Mouse (Mus musculus) cerebellum, adult 11-12 months (tissue): Measurements from ENCODE around the gene Defb9.
"Not testable (repeated sequence)": the region's sequence is repeated elsewhere in the genome, so short reads cannot be mapped to it uniquely, and the experiment has no call there.

Source experiments
- DNase-seq: peaks from one replicate; pipeline ENCODE4 v3.0.0; 2022

The Defb9 gene

DNA sequence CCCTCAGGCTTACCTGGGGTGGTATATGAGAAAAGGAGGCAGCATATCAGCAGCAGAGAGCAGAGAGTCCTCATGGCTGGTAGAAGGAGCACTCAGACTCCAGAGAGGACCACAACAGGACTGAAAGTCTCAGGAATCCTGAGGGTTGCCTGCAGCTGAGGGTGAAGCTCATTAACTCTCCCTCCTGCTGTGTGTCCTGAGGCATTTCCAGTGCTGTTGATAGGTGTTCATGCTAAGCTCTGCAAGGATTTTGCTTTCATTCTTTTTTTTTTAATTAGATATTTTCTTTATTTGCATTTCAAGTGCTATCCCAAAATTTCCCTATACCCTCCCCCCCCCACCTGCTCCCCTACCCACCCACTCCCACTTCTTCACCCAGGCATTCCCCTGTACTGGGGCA lies at the start of gene Defb9:
Gene Defb9, minus strand, starts transcription at position 101 of the 400 bp plus-strand sequence.
- DNase-seq = not testable (repeated sequence)

DNA sequence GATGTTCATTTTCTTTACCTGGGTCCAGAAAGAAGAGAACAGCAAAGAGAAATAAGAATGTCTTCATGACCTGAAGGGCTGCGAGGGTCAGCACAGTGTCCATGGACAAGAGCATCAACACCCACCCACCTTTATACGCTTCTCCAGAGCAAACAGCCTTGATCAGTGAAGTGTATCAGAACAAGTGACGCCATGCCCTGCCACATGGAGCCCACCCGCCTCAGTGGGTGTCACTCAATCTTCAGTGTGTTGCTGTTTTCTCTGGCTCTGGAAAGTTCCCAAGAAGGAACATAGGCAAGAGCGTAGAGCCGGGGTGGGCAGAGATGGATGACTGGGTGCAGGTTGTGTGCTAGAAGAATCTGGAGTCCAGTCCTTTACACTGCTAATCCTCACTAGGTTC lies 47.4 kb upstream of the Defb9 start, which contains the start of gene Defb15:
Gene Defb15, minus strand, starts transcription at position 101 of the 400 bp plus-strand sequence.
- DNase-seq = no peak

DNA sequence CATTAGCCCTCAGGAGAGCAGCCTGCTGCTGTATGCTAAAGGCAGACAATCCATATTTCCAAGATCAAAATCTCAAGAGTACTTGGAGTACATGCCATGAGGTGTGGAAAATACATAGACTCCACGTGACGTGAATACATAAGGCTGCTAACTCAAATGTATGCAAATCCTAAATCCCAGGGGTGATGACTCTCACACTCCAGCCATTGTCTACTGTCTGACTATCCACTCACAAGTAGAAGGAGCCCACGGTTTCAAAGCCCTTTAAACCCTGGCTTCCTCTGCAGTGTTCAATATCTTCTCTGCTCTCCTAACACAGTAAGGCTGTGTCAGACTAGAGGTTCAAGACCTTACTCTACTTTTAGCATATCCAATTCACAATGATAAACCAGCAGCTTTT lies 45.5 kb upstream of the Defb9 start:
- not testable (repeated sequence) for DNase-seq

DNA sequence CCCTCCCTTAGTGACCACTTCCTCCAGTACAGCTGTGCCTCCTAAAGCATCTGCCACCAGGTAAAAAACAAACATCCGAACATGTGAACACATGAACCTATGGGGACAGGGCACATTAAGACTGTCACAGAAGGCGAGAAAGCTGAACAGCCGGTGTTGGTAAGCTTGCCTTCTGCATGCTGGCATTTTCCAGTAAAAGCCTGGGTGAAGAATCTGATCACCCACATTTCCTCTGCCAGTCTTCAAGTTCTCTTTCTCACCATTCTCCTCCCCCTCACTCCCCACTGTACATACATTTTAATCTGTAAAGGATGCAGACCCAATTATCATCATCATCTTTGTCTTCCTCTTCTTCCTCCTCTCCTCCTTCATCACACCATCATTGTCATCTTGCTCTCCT lies 30.4 kb upstream of the Defb9 start:
- DNase-seq = no peak

DNA sequence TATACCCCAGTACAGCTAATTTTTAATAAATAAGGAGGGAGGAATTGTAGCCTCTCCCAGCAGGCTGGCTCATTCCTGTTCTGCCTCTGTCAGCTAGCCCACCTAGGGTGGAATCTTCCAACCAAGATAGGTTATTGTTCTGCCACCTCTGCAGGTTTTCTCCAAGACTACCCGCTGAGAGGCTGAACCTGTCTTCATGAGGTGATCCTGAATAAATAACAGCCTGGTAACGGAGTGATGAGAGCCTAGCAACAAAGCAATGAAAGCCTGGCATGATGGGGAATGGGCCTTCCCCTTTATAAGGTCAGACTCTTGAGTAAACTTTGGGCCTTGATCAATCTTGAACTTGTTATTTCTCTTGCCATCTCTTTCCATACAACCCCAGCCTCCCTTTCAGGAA lies 27.3 kb upstream of the Defb9 start:
- DNase-seq = no peak

DNA sequence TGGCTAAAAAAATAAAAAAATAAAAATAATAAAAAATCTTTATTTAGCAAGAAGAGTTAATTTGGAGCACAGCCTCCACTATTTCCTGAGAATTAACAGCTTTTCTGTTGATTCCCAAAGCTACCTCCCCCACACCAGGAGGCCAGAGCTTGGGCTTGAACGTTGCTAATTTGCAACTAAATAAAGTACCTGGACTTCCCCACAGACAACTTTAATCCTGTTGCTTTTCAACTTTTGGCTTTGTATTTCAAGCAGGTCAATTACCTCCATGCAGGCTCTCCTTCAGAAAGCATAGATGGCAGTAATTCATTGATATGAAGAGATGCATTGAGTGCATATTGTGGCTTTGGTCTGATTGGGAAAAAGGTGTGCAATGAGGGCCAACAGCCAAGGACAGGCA lies 26.7 kb upstream of the Defb9 start:
- no peak for DNase-seq

DNA sequence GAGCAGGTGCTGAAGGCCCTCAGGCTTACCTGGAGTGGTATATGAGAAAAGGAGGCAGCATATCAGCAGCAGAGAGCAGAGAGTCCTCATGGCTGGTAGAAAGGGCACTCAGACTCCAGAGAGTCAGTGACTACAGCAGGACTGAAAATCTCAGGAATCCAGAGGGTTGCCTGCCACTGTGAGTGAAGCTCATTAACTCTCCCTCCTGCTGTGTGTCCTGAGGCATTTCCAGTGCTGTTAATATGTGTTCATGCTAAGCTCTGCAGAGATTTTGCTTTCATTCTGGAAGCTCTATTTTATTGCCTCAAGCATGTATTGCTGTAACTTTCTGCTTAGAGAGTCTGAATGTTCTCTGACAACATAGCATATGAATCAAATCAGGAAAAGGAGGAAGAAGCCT lies 21.1 kb upstream of the Defb9 start, which contains the start of gene Defb11:
Gene Defb11, minus strand, starts transcription at position 123 of the 400 bp plus-strand sequence.
- not testable (repeated sequence) for DNase-seq

DNA sequence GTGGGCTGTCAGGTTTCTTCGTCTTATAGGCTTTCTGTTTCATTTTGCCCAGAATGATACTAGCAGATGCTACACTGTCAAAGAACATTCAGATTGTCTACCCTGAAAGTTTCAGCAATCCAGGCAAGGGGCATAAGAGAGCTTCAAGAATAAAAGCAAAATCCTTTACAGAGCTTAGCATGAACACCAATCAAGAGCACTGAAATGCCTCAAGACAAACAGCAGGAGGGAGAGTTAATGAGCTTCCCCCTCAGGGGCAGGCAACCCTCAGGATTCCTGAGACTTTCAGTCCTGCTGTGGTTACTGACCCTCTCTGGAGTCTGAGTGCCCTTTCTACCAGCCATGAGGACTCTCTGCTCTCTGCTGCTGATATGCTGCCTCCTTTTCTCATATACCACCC lies 26.6 kb downstream of the Defb9 start, which contains the start of gene Defb10:
Gene Defb10, plus strand, starts transcription at position 316 of the 400 bp plus-strand sequence.
- DNase-seq = not testable (repeated sequence)
